Mouse (Mus musculus) CH12.LX (cell line): Measurements from ENCODE around the gene Poc1b.

Experiments
- CTCF ChIP-seq, 2 experiments: IDR thresholded peaks in 1 of 2; conservative IDR thresholded peaks in 1 of 2; 2 replicates each; pipeline ENCODE4 v1.5.1; 2011 to 2012; ENCODE audit warnings: low read depth in 2 of 2, low read length in 2 of 2, improper control_type of control experiment in 1 of 2, inconsistent platforms in 1 of 2, mild to moderate bottlenecking in 1 of 2, moderate library complexity in 1 of 2
- ELF1 ChIP-seq: IDR thresholded peaks from 2 replicates; pipeline ENCODE4 v1.6.1; 2014; ENCODE audit warnings: low read depth, mild to moderate bottlenecking, inconsistent platforms, low read length, improper control_type of control experiment
- NRF1 ChIP-seq: IDR thresholded peaks from 2 replicates; pipeline ENCODE4 v1.6.1; 2014; ENCODE audit warnings: low read depth, mild to moderate bottlenecking, inconsistent platforms, low read length, improper control_type of control experiment, moderate library complexity
- POLR2A ChIP-seq: IDR thresholded peaks from 2 replicates; pipeline ENCODE4 v1.6.1; 2011; ENCODE audit warnings: low read depth, mild to moderate bottlenecking, improper control_type of control experiment, low read length
- RCOR1 ChIP-seq: conservative IDR thresholded peaks from 2 replicates; pipeline ENCODE4 v1.6.1; 2012; ENCODE audit warnings: low read depth, mild to moderate bottlenecking, inconsistent platforms, low read length, improper control_type of control experiment
- USF1 ChIP-seq: IDR thresholded peaks from 2 replicates; pipeline ENCODE4 v1.6.1; 2014; ENCODE audit warnings: low read depth, mild to moderate bottlenecking, inconsistent platforms, low read length, improper control_type of control experiment

DNA sequence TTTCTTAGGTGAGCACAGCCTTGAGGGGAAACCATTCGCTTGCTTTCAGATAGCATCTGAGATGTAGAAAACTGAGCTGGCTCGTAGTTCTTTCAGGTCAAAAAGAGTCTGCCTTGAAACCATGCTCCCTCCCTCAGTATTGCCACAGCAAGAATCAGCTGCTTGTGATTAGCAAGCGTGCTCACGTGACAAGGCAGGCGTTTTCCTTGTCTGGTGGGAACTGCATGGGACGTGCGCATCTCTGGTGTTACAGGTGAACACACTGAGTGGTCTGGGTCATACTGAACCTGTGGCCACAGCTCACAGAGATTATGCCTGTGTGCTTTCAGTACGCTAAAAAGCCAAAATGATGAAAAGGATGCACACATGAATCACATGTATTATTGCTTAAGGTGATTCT lies 90.3 kb downstream of the Poc1b start:
- TF ChIP-seq NRF1: no peak
- TF ChIP-seq CTCF (conservative IDR thresholded peaks at IDR 0.05 in 1 of 2, IDR thresholded peaks at IDR 0.05 in 1 of 2; ENCODE audit: low read depth in 2 of 2, low read length in 2 of 2): no peak
- TF ChIP-seq RCOR1: no peak
- no peak for TF ChIP-seq USF1
- no peak for TF ChIP-seq ELF1
- TF ChIP-seq POLR2A: no peak
